In genomic region chr14:57103121-57103520, GRCm38 (mm10) we compare ENCODE assay signal across 15 mouse cellular contexts. TPM values are rescaled to one million over a fixed set of nuclear protein-coding genes. Genes with fewer than 3 reads are reported as not detected.
A peak's percentile ranks its signal among the peaks of the same experiment; 100 is the strongest.
DNase-seq lines count a peak whose midpoint lies in the region; ATAC-seq and TF ChIP-seq lines count a peak whose summit lies in the region.
"Had no signal": no experiment of that assay in that cellular context is flagged by ENCODE, and none has a peak within 500 bp of the region (broad histone marks: within the 10 kb centered on the region; RNA-seq: fewer than 3 reads in every experiment).

No protein-coding gene starts in this region.

- DNase-seq in gastrocnemius, adult 2 months = no peak
- no peak for DNase-seq in gastrocnemius, postnatal 14 days
- no peak for DNase-seq in midbrain, embryonic 14.5 days
- no peak for DNase-seq in embryo, embryonic 10 days (ENCODE audit: low spot score)
- no peak for DNase-seq in embryo, embryonic 11 days
- DNase-seq: cerebellum, adult 8-10 months; heart, adult 18-20 months had no signal

- TF ChIP-seq CTCF in gastrocnemius, adult 2 months (IDR thresholded peaks at IDR 0.05) = no peak

- H3K9me3 ChIP-seq in midbrain, embryonic 15.5 days = no peaks in the 10 kb centered on the region
- no peaks in the 10 kb centered on the region for H3K9me3 ChIP-seq in midbrain, embryonic 14.5 days (ENCODE audit: control insufficient read depth, low read length)
- H3K9me3 ChIP-seq in limb, embryonic 15.5 days = no peaks in the 10 kb centered on the region
- H3K9me3 ChIP-seq in stomach, embryonic 15.5 days = no peaks in the 10 kb centered on the region
- H3K9me3 ChIP-seq: forebrain, embryonic 12.5 days; megakaryocyte, embryonic 14.5 days had no signal

- H3K27ac ChIP-seq in gastrocnemius, adult 2 months = no peak overlapping the region
- H3K27ac ChIP-seq in midbrain, embryonic 15.5 days = no peak overlapping the region
- no peak overlapping the region for H3K27ac ChIP-seq in midbrain, embryonic 14.5 days (replicated peaks; ENCODE audit: low read depth, low read length)
- H3K27ac ChIP-seq in limb, embryonic 15.5 days = 0 out of 2 replicates have a peak overlapping the region, but pooled peaks have one; percentile 67
- no peak overlapping the region for H3K27ac ChIP-seq in stomach, embryonic 15.5 days
- H3K27ac ChIP-seq: forebrain, embryonic 12.5 days had no signal

- H3K27me3 ChIP-seq in midbrain, embryonic 15.5 days (replicated peaks) = peaks cover 60% of the 10 kb centered on the region
- H3K27me3 ChIP-seq in midbrain, embryonic 14.5 days (ENCODE audit: control insufficient read depth, insufficient read depth, low read length) = peaks cover 50% of the 10 kb centered on the region
- H3K27me3 ChIP-seq in limb, embryonic 15.5 days = peaks cover 55% of the 10 kb centered on the region
- peaks cover 57% of the 10 kb centered on the region for H3K27me3 ChIP-seq in stomach, embryonic 15.5 days (replicated peaks)

- peak overlapping the region; percentile 99; the same call in 1 of the 2 replicates for H3K4me2 ChIP-seq in midbrain, embryonic 15.5 days
- no peak overlapping the region for H3K4me2 ChIP-seq in midbrain, embryonic 14.5 days (ENCODE audit: low read length)
- peak overlapping the region; percentile 100; the same call in 1 of the 2 replicates for H3K4me2 ChIP-seq in limb, embryonic 15.5 days
- peak overlapping the region; percentile 100 for H3K4me2 ChIP-seq in stomach, embryonic 15.5 days

- peak overlapping the region; percentile 79; the same call in 1 of the 2 replicates for H3K4me3 ChIP-seq in gastrocnemius, adult 2 months
- H3K4me3 ChIP-seq in midbrain, embryonic 15.5 days = no peak overlapping the region
- H3K4me3 ChIP-seq in midbrain, embryonic 14.5 days (replicated peaks; ENCODE audit: low read depth, low read length) = no peak overlapping the region
- peak overlapping the region; percentile 58 for H3K4me3 ChIP-seq in limb, embryonic 15.5 days
- peak overlapping the region; percentile 58 for H3K4me3 ChIP-seq in stomach, embryonic 15.5 days (replicated peaks)

- H3K4me1 ChIP-seq in midbrain, embryonic 15.5 days = peaks cover 19% of the 10 kb centered on the region
- H3K4me1 ChIP-seq in midbrain, embryonic 14.5 days (ENCODE audit: control insufficient read depth, insufficient read depth, low read length) = 0 out of 2 replicates have a peak, but pooled peaks cover 3% of the 10 kb centered on the region
- peaks cover 24% of the 10 kb centered on the region for H3K4me1 ChIP-seq in limb, embryonic 15.5 days
- H3K4me1 ChIP-seq in stomach, embryonic 15.5 days = peaks cover 11% of the 10 kb centered on the region

- ATAC-seq in midbrain, embryonic 15.5 days (replicated peaks) = no peak
- ATAC-seq in midbrain, embryonic 14.5 days (ENCODE audit: low FRiP score, low TSS enrichment) = no peak
- no peak for ATAC-seq in limb, embryonic 15.5 days (ENCODE audit: insufficient number of reproducible peaks, low FRiP score, low TSS enrichment, low read depth)
- ATAC-seq in stomach, embryonic 15.5 days (ENCODE audit: insufficient read depth, low FRiP score, low read depth) = no peak

- no peak overlapping the region for H3K9ac ChIP-seq in midbrain, embryonic 15.5 days
- no peak overlapping the region for H3K9ac ChIP-seq in midbrain, embryonic 14.5 days (replicated peaks; ENCODE audit: low read length)
- no peak overlapping the region for H3K9ac ChIP-seq in limb, embryonic 15.5 days
- H3K9ac ChIP-seq in stomach, embryonic 15.5 days = no peak overlapping the region

- H3K36me3 ChIP-seq in midbrain, embryonic 15.5 days (replicated peaks) = no peaks in the 10 kb centered on the region
- no peaks in the 10 kb centered on the region for H3K36me3 ChIP-seq in midbrain, embryonic 14.5 days (ENCODE audit: control insufficient read depth, insufficient read depth, low read length)
- H3K36me3 ChIP-seq in limb, embryonic 15.5 days = no peaks in the 10 kb centered on the region
- H3K36me3 ChIP-seq in stomach, embryonic 15.5 days = no peaks in the 10 kb centered on the region
- H3K36me3 ChIP-seq: forebrain, embryonic 12.5 days had no signal

- 56% methylated on average over 6 of the region's 6 CpGs for WGBS in midbrain, embryonic 15.5 days
- 55% methylated on average over 6 of the region's 6 CpGs for WGBS in midbrain, embryonic 14.5 days
- WGBS in limb, embryonic 15.5 days = 56% methylated on average over 6 of the region's 6 CpGs
- 58% methylated on average over 6 of the region's 6 CpGs for WGBS in stomach, embryonic 15.5 days

- intact Hi-C loops in gastrocnemius, adult 2 months (cut with DNase I) = no loop called here
- intact Hi-C loops in gastrocnemius, postnatal 14 days (cut with DNase I; ENCODE audit: low total_unique reads) = no loop called here

RNA-seq across cellular contexts. Expression of gene Gjb2, which starts 1.4 kb away (rescaled TPM):
- total RNA-seq in gastrocnemius, adult 2 months (2021) = under 1 TPM in 1 of 2 experiments, not detected in 1; 0.28 TPM
- total RNA-seq in gastrocnemius, postnatal 14 days (2021) = under 1 TPM; 0.40 to 0.55 TPM
- 16.1 and 18.8 TPM in 2 replicates for polyA plus RNA-seq in midbrain, embryonic 15.5 days (2015; fragmentation: Nextera tagmentation; extraction: Ambion mirVana)
- polyA plus RNA-seq in midbrain, embryonic 14.5 days (2014; fragmentation: Nextera tagmentation; extraction: Ambion mirVana) = 11.2 TPM in 1 of 2 replicates, not detected in the other
- 101 and 112 TPM in 2 replicates for polyA plus RNA-seq in limb, embryonic 15.5 days (2015; fragmentation: Nextera tagmentation; extraction: Ambion mirVana)
- polyA plus RNA-seq in stomach, embryonic 15.5 days (2015; fragmentation: Nextera tagmentation; extraction: Ambion mirVana) = 13.3 and 19.9 TPM in 2 replicates

RNA-seq across cellular contexts. Expression of gene Gm4491, which starts 12.6 kb away (rescaled TPM):
- total RNA-seq in gastrocnemius, adult 2 months (2021) = not detected
- total RNA-seq in gastrocnemius, postnatal 14 days (2021) = not detected
- polyA plus RNA-seq in midbrain, embryonic 15.5 days (2015; fragmentation: Nextera tagmentation; extraction: Ambion mirVana) = not detected in 2 replicates
- 0.22 TPM in 1 of 2 replicates, not detected in the other for polyA plus RNA-seq in midbrain, embryonic 14.5 days (2014; fragmentation: Nextera tagmentation; extraction: Ambion mirVana)
- polyA plus RNA-seq in limb, embryonic 15.5 days (2015; fragmentation: Nextera tagmentation; extraction: Ambion mirVana) = 0.15 TPM in 1 of 2 replicates, not detected in the other
- not detected in 2 replicates for polyA plus RNA-seq in stomach, embryonic 15.5 days (2015; fragmentation: Nextera tagmentation; extraction: Ambion mirVana)
- total RNA-seq: adrenal gland, postnatal 4 days; heart, adult 18-20 months had no signal
- polyA plus RNA-seq: forebrain, embryonic 12.5 days; kidney, embryonic 16.5 days; testis, adult 2 months had no signal

RNA-seq across cellular contexts. Expression of gene Gjb6, which starts 30.3 kb away (rescaled TPM):
- not detected for total RNA-seq in gastrocnemius, adult 2 months (2021)
- not detected for total RNA-seq in gastrocnemius, postnatal 14 days (2021)
- 25.7 and 28.4 TPM in 2 replicates for polyA plus RNA-seq in midbrain, embryonic 15.5 days (2015; fragmentation: Nextera tagmentation; extraction: Ambion mirVana)
- 0.77 and 9.8 TPM in 2 replicates for polyA plus RNA-seq in midbrain, embryonic 14.5 days (2014; fragmentation: Nextera tagmentation; extraction: Ambion mirVana)
- 53.5 and 65.0 TPM in 2 replicates for polyA plus RNA-seq in limb, embryonic 15.5 days (2015; fragmentation: Nextera tagmentation; extraction: Ambion mirVana)
- 2.5 and 5.3 TPM in 2 replicates for polyA plus RNA-seq in stomach, embryonic 15.5 days (2015; fragmentation: Nextera tagmentation; extraction: Ambion mirVana)
- total RNA-seq: adrenal gland, postnatal 4 days; heart, adult 18-20 months had no signal
- polyA plus RNA-seq: testis, adult 2 months had no signal

RNA-seq across cellular contexts. Expression of gene Gja3, which starts 45.2 kb away (rescaled TPM):
- total RNA-seq in gastrocnemius, adult 2 months (2021) = under 1 TPM; 0.25 to 0.54 TPM
- 1 to 10 TPM in 1 of 2 experiments, under 1 TPM in 1; 0.64 to 1.9 TPM for total RNA-seq in gastrocnemius, postnatal 14 days (2021)
- polyA plus RNA-seq in midbrain, embryonic 15.5 days (2015; fragmentation: Nextera tagmentation; extraction: Ambion mirVana) = 0.89 and 0.97 TPM in 2 replicates
- not detected in 2 replicates for polyA plus RNA-seq in midbrain, embryonic 14.5 days (2014; fragmentation: Nextera tagmentation; extraction: Ambion mirVana)
- 5.6 and 14.7 TPM in 2 replicates for polyA plus RNA-seq in limb, embryonic 15.5 days (2015; fragmentation: Nextera tagmentation; extraction: Ambion mirVana)
- polyA plus RNA-seq in stomach, embryonic 15.5 days (2015; fragmentation: Nextera tagmentation; extraction: Ambion mirVana) = 0.53 and 1.2 TPM in 2 replicates

Comparison
In these comparisons a context has a peak if more than half of its experiments do, and no peak if none do; other contexts are left out.
1. H3K4me3 ChIP-seq: peak in gastrocnemius, adult 2 months (single experiment), limb, embryonic 15.5 days (single experiment) and stomach, embryonic 15.5 days (single experiment); none in midbrain, embryonic 15.5 days (single experiment) and midbrain, embryonic 14.5 days (single experiment).